Mouse (Mus musculus) ES-E14 (cell line): ENCODE data around the gene Plcxd2.

Experiments used
- CHD2 ChIP-seq: IDR thresholded peaks from 2 replicates; pipeline ENCODE4 v1.6.1; 2014; ENCODE audit warnings: mild to moderate bottlenecking, low read depth, low read length, inconsistent platforms
- MAFK ChIP-seq: IDR thresholded peaks from 2 replicates; pipeline ENCODE4 v1.6.1; 2014; ENCODE audit warnings: mild to moderate bottlenecking, low read depth, low read length, inconsistent platforms; ENCODE audit not compliant: insufficient read depth
- ZNF384 ChIP-seq: IDR thresholded peaks from 2 replicates; pipeline ENCODE4 v1.6.1; 2012; ENCODE audit warnings: low read depth, low read length, inconsistent platforms

- no peak for TF ChIP-seq CHD2
- TF ChIP-seq ZNF384 = no peak
- no peak for TF ChIP-seq MAFK
Observed at GRCm38 (mm10) chr16:45939436-45939835, 70.6 kb downstream of the Plcxd2 start.
